Mouse (Mus musculus) hindbrain, embryonic 11.5 days (tissue): Measurements from ENCODE around the gene Supt5. TPM values are rescaled to one million over a fixed set of nuclear protein-coding genes. Genes with fewer than 3 reads are reported as not detected.
A peak's percentile ranks its signal among the peaks of the same experiment; 100 is the strongest.

Experiments used
- ATAC-seq: fragments of 200-750 bp; cut with Nextera tagmentation; 2 replicates; pipeline ENCODE4 v1.8.0; 2017; ENCODE audit warnings: mild to moderate bottlenecking, moderate TSS enrichment, moderate library complexity; ENCODE audit not compliant: low FRiP score
- DNase-seq: peaks from one replicate; pipeline ENCODE4 v3.0.0-alpha.2; 2015; ENCODE audit warnings: low spot score
- H3K27ac ChIP-seq: fragments of 300-500 bp; sonication (generic); 2 replicates; pipeline ENCODE4 v1.5.1; 2014; ENCODE audit warnings: mild to moderate bottlenecking, low read depth, low read length
- H3K27me3 ChIP-seq: fragments of 300-500 bp; sonication (generic); 2 replicates; pipeline ENCODE4 v1.6.1; 2014; ENCODE audit warnings: mild to moderate bottlenecking, low read length, moderate library complexity, mixed read lengths; ENCODE audit not compliant: control insufficient read depth, insufficient read depth
- H3K36me3 ChIP-seq: fragments of 300-500 bp; sonication (generic); 2 replicates; pipeline ENCODE4 v1.6.1; 2014; ENCODE audit warnings: mild to moderate bottlenecking, low read length, moderate library complexity, mixed read lengths; ENCODE audit not compliant: control insufficient read depth, insufficient read depth
- H3K4me1 ChIP-seq: fragments of 300-500 bp; sonication (generic); replicated peaks from 2 replicates; pipeline ENCODE4 v1.6.1; 2014; ENCODE audit warnings: low read length, mixed read lengths; ENCODE audit not compliant: control insufficient read depth, insufficient read depth
- H3K4me2 ChIP-seq: fragments of 300-500 bp; sonication (generic); replicated peaks from 2 replicates; pipeline ENCODE4 v1.6.1; 2014; ENCODE audit warnings: mild to moderate bottlenecking, low read depth, low read length
- H3K4me3 ChIP-seq: fragments of 300-500 bp; sonication (generic); 2 replicates; pipeline ENCODE4 v1.5.1; 2014; ENCODE audit warnings: low read depth, low read length
- H3K9ac ChIP-seq: fragments of 300-500 bp; sonication (generic); 2 replicates; pipeline ENCODE4 v1.6.1; 2014; ENCODE audit warnings: low read depth, low read length
- H3K9me3 ChIP-seq: fragments of 300-500 bp; sonication (generic); 2 replicates; pipeline ENCODE4 v1.6.1; 2016; ENCODE audit warnings: low read length; ENCODE audit not compliant: control insufficient read depth
- WGBS: fragments of 180-500 bp; shearing (Covaris S2); extraction: QIAGEN DNeasy Blood & Tissue Kit; methylation state at CpG from one replicate; pipeline ENCODE4 v1.1.7; 2014; 5-methylcytosine and 5-hydroxymethylcytosine counted together
- polyA plus RNA-seq: library from polyadenylated mRNA; unstranded; fragments of >200 nt; fragmentation: Nextera tagmentation; extraction: Ambion mirVana; gene quantifications from 2 replicates; pipeline ENCODE4 v1.2.1, GENCODE M21; 2014

The Supt5 gene
- polyA plus RNA-seq, 1 experiment from 2014 or later, result 68.0 TPM

- under 1% methylated on average over 44 of the region's 50 CpGs for WGBS
- ATAC-seq (peak; percentile 96), DNase-seq (peak; percentile 99)
- Histone ChIP-seq H3K4me3 (peak within 1 kb of the TSS; percentile 64), H3K4me2 (peak within 1 kb of the TSS; percentile 91), H3K4me1 (peaks cover 3% of the 10 kb centered on the region; the same call in 1 of the 2 replicates), H3K36me3 (peaks cover 12% of the 10 kb centered on the region), H3K9ac (peak within 1 kb of the TSS; percentile 95), H3K9me3 (no peaks in the 10 kb centered on the region), H3K27me3 (no peaks in the 10 kb centered on the region), H3K27ac (peak within 1 kb of the TSS; percentile 72)
Observed at GRCm38 (mm10) chr7:28350155-28350883, 11.8 kb upstream of the Supt5 start, which contains the start of gene Rps16. Gene Rps16, plus strand, starts transcription at chr7:28350652.

- Histone ChIP-seq H3K4me3 (no peak overlapping the region), H3K9ac (no peak overlapping the region), H3K4me1 (peaks cover 3% of the 10 kb centered on the region; the same call in 1 of the 2 replicates), H3K4me2 (no peak overlapping the region), H3K9me3 (no peaks in the 10 kb centered on the region), H3K27ac (no peak overlapping the region), H3K36me3 (peaks cover 7% of the 10 kb centered on the region; the same call in 1 of the 2 replicates), H3K27me3 (no peaks in the 10 kb centered on the region)
- WGBS, result 88% methylated on average over 7 of the region's 7 CpGs
- DNase-seq (no peak), ATAC-seq (no peak)
Observed at GRCm38 (mm10) chr7:28348601-28349000, 10.1 kb upstream of the Supt5 start.

- H3K9ac ChIP-seq, result no peak overlapping the region
- peaks cover 3% of the 10 kb centered on the region; the same call in 1 of the 2 replicates for H3K4me1 ChIP-seq
- no peaks in the 10 kb centered on the region for H3K36me3 ChIP-seq
- H3K27ac ChIP-seq, result no peak overlapping the region
- H3K4me2 ChIP-seq, result no peak overlapping the region
- no peak overlapping the region for H3K4me3 ChIP-seq
- no peaks in the 10 kb centered on the region for H3K27me3 ChIP-seq
- 85% methylated on average over 3 of the region's 3 CpGs for WGBS
- H3K9me3 ChIP-seq, result no peaks in the 10 kb centered on the region
- ATAC-seq, result no peak
- no peak for DNase-seq
Observed at GRCm38 (mm10) chr7:28347746-28348145, 9.2 kb upstream of the Supt5 start.

- Histone ChIP-seq H3K4me2 (no peak overlapping the region), H3K9me3 (no peaks in the 10 kb centered on the region), H3K36me3 (no peaks in the 10 kb centered on the region), H3K4me1 (no peaks in the 10 kb centered on the region; the same call in 1 of the 2 replicates), H3K9ac (no peak overlapping the region), H3K27ac (no peak overlapping the region), H3K4me3 (no peak overlapping the region), H3K27me3 (no peaks in the 10 kb centered on the region)
- ATAC-seq, result no peak
- 10% methylated on average over 4 of the region's 4 CpGs for WGBS
- peak; percentile 87 for DNase-seq
Observed at GRCm38 (mm10) chr7:28344637-28345036, 6.1 kb upstream of the Supt5 start.

GRCm38 (mm10) chr7:28341381-28341780 lies 2.8 kb upstream of the Supt5 start:
- no peak overlapping the region for H3K4me3 ChIP-seq

GRCm38 (mm10) chr7:28339213-28339917 lies 819 bp upstream of the Supt5 start:
- Histone ChIP-seq H3K9me3 (no peaks in the 10 kb centered on the region), H3K4me1 (no peaks in the 10 kb centered on the region), H3K9ac (peak overlapping the region; percentile 34; the same call in 1 of the 2 replicates), H3K4me3 (peak overlapping the region; percentile 96), H3K4me2 (peak overlapping the region; percentile 46; the same call in 1 of the 2 replicates), H3K27ac (no peak overlapping the region), H3K27me3 (no peaks in the 10 kb centered on the region), H3K36me3 (no peaks in the 10 kb centered on the region)
- DNase-seq (peak; percentile 46), ATAC-seq (peak; percentile 19; the same call in 1 of the 2 replicates)
- WGBS, result 80% methylated on average over 19 of the region's 19 CpGs

More at GRCm38 (mm10) chr7:28341381-28341780, 2.8 kb upstream of the Supt5 start:
- no peak overlapping the region for H3K4me2 ChIP-seq
- WGBS, result 51% methylated on average over 7 of the region's 7 CpGs
- H3K36me3 ChIP-seq, result no peaks in the 10 kb centered on the region
- H3K9me3 ChIP-seq, result no peaks in the 10 kb centered on the region
- DNase-seq (no peak), ATAC-seq (no peak)
- no peak overlapping the region for H3K27ac ChIP-seq
- no peaks in the 10 kb centered on the region for H3K27me3 ChIP-seq
- no peak overlapping the region for H3K9ac ChIP-seq
- H3K4me1 ChIP-seq, result no peaks in the 10 kb centered on the region

GRCm38 (mm10) chr7:28335471-28335870 lies 3.1 kb downstream of the Supt5 start:
- Histone ChIP-seq H3K9ac (no peak overlapping the region), H3K4me3 (no peak overlapping the region), H3K4me1 (no peaks in the 10 kb centered on the region), H3K27me3 (no peaks in the 10 kb centered on the region), H3K27ac (no peak overlapping the region), H3K9me3 (no peaks in the 10 kb centered on the region), H3K36me3 (no peaks in the 10 kb centered on the region; the same call in 1 of the 2 replicates), H3K4me2 (no peak overlapping the region)
- ATAC-seq (no peak), DNase-seq (no peak)
- WGBS, result 91% methylated on average over 2 of the region's 2 CpGs

- ATAC-seq (no peak), DNase-seq (no peak)
- H3K9ac ChIP-seq, result no peak overlapping the region
- WGBS, result 95% methylated on average over 4 of the region's 4 CpGs
- no peaks in the 10 kb centered on the region for H3K27me3 ChIP-seq
- no peak overlapping the region for H3K4me3 ChIP-seq
- peaks cover 2% of the 10 kb centered on the region for H3K36me3 ChIP-seq
- no peaks in the 10 kb centered on the region for H3K4me1 ChIP-seq
- H3K27ac ChIP-seq, result no peak overlapping the region
- no peaks in the 10 kb centered on the region for H3K9me3 ChIP-seq
- no peak overlapping the region for H3K4me2 ChIP-seq
Observed at GRCm38 (mm10) chr7:28334534-28334933, 4.0 kb downstream of the Supt5 start.
